Mouse (Mus musculus): Measurements from ENCODE around the gene Ddx39b.

DNA sequence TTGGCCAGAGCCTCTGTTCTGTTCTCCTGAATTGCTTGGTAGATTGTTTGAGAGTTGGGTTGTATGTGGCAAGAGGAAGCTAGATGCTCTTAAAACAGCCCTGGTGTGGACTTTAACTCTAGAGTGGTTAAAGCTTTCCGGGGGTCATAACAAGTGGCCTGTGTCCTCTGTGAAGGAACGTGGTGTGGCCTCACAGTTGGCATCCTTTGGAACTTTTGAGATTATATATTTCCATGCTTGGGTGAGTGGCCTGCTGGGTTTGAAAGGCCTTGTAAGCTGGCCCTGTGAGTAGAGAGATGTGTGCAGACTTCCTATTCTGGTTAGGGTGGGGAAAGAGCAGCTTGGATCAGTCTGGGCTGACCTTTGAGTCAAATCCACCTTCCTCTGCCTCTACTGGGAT is 3.5 kb downstream of the Ddx39b start:
- TF ChIP-seq POLR2A (IDR thresholded peaks at IDR 0.05; ENCODE audit: low read depth, low read length) (no peak), CTCF (IDR thresholded peaks at IDR 0.05; ENCODE audit: extremely low read depth, insufficient read length, insufficient replicate concordance, low read depth, low read length) (no peak)
